Mouse (Mus musculus) ovary, postnatal 14 days (tissue): ENCODE measurements around the gene Cst7.
"Not testable (repeated sequence)": the region's sequence is repeated elsewhere in the genome, so short reads cannot be mapped to it uniquely, and the experiment has no call there.

Experiments used
- DNase-seq: peaks from one replicate; pipeline ENCODE4 v3.0.0; 2022; ENCODE audit warnings: low spot score

Gene Cst7

GRCm38 (mm10) chr2:150569847-150570590, at the start of gene Cst7:
TSS of gene Cst7 (plus strand) at chr2:150570415.
- no peak for DNase-seq

DNA sequence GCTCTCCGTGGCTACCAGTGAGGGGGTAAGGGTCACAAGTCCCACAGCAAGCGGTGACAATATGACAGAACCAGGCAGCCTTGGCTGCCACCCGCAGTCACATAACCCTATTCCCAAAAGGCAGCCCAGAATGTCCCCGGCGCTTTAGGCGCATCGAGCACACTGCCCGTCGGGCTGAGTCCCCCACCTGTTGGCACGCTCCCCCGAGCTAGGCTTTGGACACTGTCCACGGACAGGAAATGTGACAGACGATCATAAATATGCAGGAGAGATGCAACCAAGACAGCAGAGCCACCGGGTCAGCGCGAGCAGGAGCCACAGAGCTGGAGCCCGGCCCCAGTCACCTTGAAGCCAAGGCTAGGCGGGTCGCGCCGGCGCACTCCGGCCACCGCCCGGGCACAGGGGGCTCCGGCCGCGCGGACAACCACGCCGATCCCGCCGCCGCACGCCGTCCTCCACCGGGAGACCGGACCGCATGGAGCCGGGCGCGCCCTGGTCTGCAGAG, 44.5 kb upstream of the Cst7 start:
- no peak for DNase-seq

- DNase-seq: not testable (repeated sequence)
Observed at GRCm38 (mm10) chr2:150549576-150549975, 20.6 kb upstream of the Cst7 start.

DNA sequence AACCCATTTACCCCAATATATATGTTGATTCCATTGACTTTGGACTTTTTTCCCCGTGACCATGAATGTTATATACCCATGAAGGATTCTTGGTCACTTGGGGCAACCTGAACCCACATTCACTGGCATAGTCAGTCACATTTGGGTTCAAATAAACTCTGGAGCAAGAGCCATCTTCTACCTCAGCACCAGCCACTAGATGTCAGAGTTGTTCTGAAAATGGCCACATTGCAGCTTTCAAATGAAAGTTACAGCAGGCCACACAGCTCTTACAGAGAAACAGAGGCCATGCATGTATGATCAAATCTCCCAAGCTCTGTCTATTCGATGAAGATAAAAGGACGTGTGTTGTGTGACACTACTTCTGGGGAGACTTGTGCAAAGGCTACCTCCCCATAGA, 11.6 kb upstream of the Cst7 start:
- peak; percentile 11 for DNase-seq

DNA sequence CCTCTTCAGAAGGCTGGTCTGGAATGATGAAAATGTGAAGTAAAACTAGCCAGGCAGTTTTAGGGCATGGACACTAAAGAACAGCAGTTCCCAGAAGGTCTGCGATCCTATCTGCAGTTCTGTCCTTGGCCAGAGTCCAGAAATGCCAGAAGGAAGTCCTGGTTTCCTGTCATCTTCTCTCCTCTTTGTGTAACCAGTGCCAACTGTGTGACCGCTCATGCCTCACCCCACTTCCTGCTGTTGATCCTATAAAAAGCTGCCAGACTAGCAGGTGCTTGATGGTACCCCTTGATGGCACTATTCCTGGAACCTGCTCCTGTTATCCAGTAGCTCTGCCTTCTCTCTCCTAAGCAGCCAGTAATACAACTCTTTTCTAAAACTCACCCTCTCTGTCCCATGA, 3.2 kb upstream of the Cst7 start:
- no peak for DNase-seq

GRCm38 (mm10) chr2:150570761-150571160, 546 bp downstream of the Cst7 start:
- DNase-seq: no peak

DNA sequence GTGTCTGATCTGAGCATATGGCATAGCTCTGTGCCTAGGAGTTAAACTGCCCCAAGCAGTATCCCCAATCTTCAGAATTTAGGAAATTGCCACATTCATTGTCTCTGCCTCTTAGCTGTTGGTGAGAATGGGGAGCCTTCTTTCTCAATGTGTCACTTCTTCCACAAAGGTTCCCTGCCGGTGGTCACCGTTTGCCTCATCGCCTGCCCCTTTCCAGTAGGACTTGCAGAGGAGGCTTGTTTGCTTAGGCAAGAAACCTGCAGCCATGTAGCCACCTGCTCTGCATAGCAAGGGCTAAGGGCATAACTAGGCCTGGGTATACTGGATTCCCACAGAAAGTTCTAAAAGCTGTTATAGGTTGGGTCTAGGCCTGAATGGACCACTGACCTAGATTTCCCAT, 2.2 kb downstream of the Cst7 start:
- DNase-seq: no peak

- no peak for DNase-seq
Observed at GRCm38 (mm10) chr2:150576256-150576655, 6.0 kb downstream of the Cst7 start.

DNA sequence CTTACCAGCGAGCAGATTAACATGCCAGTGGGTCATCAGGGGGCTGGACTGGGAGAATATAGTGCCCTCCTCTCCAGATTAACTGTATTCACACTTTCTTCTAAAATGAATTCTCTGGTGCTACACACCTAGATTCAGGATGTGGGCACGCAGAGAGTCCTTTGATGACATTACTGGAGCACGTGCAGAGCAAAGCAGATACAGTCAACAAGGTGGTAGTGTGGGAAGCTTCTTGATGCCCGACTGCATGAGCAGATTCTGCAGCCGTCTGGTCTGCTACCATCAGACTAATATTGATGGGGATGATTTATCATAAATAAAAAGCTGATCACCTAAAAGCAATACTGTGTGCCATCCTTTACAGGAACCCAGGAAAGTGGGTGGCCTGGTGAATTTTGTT, 8.4 kb downstream of the Cst7 start:
- DNase-seq: no peak

DNA sequence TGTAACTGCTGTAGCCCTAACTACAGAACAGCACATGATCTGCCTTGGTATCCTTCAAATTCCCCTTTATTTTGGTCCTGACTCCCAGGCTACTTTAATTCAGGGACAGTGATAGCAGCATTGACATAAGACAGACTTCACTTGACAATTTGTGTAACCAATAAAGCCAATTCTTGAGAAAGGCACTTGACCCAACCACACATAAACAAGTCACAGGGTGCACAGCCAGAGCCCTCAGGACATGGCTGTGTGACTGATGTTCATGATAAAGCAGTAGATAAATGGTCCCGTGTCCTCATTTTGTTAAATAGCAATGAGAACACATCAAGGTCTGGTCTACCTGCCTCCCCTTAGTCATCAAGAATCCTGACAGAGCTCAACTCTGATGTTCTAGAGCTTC, 9.4 kb downstream of the Cst7 start:
- DNase-seq: no peak

- no peak for DNase-seq
Observed at GRCm38 (mm10) chr2:150589076-150589475, 18.9 kb downstream of the Cst7 start.

- no peak for DNase-seq
Observed at GRCm38 (mm10) chr2:150595411-150596190, 25.4 kb downstream of the Cst7 start.

GRCm38 (mm10) chr2:150600263-150600662, 30.0 kb downstream of the Cst7 start:
- no peak for DNase-seq

DNA sequence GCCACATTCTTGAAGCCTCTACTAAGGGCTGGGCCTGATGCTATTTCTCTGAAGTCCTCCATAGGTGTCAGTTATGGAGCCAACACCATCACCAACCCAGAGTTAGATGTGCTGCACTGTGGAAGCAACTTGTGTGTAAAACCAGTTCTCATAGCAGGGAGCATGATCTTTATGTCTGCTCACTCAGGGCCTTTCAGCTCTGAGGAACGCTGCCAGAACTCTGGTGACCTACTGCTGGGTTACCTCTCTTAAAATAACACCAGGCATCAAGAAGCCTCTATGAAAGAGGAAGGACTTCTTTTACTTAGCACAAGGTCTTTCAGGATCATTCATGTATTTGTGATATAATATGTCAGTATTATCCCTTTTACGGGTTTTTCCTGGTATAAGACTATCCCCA, 32.0 kb downstream of the Cst7 start:
- DNase-seq: no peak

GRCm38 (mm10) chr2:150604802-150605201, 34.6 kb downstream of the Cst7 start:
- DNase-seq: no peak

DNA sequence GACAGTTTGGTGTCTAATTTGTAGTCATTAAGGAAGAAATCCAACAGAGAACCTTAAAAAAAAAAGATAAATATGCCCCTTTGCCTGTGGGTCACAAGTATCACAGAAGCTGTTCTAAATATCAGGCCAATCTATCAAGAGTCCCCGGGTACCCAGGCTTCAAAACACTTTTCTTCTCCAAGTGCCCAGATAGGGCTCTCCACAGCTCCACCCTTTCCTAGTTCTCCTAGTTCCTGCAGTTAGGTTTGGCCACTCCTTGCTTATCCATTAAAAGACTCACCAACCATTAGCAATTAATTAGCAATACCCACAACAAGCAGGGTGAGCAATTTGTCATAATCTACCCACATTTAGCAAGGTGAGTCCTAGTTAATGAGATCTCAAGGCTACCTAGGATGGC, 36.9 kb downstream of the Cst7 start:
- DNase-seq: no peak

GRCm38 (mm10) chr2:150608087-150608799, 38.0 kb downstream of the Cst7 start, which contains the start of gene Apmap:
TSS of gene Apmap (minus strand) at chr2:150608567.
- DNase-seq: peak; percentile 96

DNA sequence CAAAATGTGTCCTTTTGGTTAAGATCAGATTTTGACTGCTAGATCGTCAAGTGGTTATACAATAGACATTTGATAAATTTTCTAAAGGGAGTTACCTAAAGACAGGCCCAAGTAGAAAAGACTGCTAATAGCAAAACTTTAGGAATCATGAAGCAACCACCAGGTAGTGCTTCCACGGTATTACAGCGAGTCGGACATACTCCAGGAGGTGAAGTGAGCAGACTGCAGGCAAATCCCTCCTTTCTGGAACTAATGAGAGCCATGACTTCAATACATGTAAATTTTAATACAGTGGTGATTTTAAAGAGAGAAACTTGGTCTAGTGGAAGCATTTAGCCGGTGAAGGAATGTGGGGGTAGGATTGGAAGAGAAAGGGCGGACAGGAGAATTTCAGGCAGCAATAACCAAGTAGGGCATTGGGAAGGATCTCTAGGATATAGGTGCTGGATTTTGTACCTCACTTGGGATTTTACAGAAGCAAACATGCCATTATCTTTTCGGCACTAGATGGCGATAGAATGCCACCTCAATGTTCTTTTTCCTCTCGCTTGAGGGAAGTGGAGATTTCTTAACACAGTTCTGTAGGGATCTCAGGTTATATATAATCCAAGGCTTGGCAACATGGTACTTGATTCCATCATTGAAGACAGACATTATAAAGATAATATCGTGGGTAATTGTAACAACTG, 38.8 kb downstream of the Cst7 start:
- DNase-seq: peak; percentile 45

GRCm38 (mm10) chr2:150610097-150610496, 39.9 kb downstream of the Cst7 start:
- no peak for DNase-seq

- no peak for DNase-seq
Observed at GRCm38 (mm10) chr2:150621698-150622097, 51.5 kb downstream of the Cst7 start.

DNA sequence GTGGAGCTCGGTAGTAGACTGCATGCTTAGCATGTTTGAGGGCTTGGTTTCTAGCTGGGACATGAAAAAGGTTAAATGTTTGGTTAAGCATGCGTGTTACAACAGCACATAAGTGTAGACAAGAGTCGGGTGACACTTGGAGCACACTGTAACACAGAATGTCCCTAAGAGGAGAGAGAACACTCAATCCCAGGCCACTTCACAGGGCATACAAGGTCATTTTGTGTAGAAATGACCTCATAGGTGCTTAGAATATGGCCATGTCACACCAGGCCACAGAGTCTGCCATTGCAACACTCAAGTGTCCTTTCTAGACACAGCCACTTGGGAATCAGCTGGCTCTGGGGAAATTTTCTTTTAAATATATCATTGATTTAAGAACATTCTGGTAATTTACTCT, 53.7 kb downstream of the Cst7 start:
- DNase-seq: no peak

DNA sequence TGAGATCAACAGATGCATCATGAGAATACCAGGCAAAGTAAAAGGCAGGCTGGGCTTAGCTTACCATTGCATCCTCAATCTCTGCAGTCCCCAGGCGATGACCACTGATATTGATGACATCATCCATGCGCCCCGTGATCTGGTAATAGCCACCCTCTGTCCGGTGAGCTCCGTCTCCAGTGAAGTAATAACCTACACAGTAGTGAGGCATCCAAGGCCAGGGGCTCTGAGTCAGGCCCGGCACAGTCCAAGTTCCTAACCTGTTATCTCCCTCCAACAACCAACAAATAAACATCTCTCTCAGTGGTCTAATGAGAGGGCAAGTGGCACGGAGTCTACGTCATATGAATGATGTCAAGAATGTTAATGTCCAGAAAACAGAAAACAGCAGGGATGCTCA, 54.7 kb downstream of the Cst7 start:
- DNase-seq: no peak
